Mouse (Mus musculus) cortical plate, adult 2 months (tissue): ENCODE results near the gene Prr18.

ENCODE experiments used
- CTCF ChIP-seq: fragments of 200-500 bp; IDR thresholded peaks from 2 replicates; pipeline ENCODE4 v1.5.1; 2011; ENCODE audit warnings: mild to moderate bottlenecking, control low read depth, low read length; ENCODE audit not compliant: insufficient read depth; ENCODE audit errors: extremely low read depth
- POLR2A ChIP-seq: fragments of 200-500 bp; IDR thresholded peaks from 2 replicates; pipeline ENCODE4 v1.6.1; 2011; ENCODE audit warnings: mild to moderate bottlenecking, low read length, control low read depth; ENCODE audit not compliant: insufficient read depth; ENCODE audit errors: extremely low read depth

DNA sequence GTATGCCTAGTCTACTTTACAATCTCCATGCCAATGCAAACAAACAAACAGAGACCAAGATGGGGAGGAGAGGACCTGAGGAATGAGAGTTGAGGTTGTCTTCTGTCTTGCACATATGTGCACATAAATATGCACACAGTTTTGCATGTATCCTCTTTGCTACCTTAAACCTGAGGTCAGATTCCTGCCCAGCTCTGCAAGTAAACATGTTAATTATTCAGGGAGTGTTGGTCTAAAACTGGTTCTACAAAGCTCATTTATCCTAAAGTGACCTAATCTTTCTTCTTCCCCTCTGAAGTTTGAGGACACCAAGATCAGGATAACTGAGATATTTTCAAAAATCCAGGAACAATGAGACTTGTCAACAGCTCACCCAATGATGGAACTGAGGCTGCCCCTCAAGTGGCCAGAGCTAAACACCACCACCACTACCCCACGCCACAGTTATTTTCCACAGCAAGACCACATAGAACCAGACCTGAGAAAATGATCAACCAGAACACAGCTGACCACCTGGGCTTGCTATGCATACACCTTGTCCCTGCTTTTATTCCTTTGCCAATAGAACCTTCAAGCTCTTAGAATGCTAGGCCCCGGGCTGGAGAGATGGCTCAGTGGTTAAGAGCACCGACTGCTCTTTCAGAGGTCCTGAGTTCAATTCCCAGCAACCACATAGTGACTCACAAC is 47.1 kb upstream of the Prr18 start:
- TF ChIP-seq CTCF = no peak
- no peak for TF ChIP-seq POLR2A
